Mouse (Mus musculus): ENCODE measurements around the gene Olfr49. TPM values are rescaled to one million over a fixed set of nuclear protein-coding genes. Genes with fewer than 3 reads are reported as not detected.
"Not testable (repeated sequence)": the region's sequence is repeated elsewhere in the genome, so short reads cannot be mapped to it uniquely, and the experiment has no call there.

Olfr49 gene
- polyA plus RNA-seq, 1 experiment from 2014 or later: 0.08 TPM

- H3K27me3 ChIP-seq (ENCODE audit: insufficient read depth, poor library complexity, severe bottlenecking): no peaks in the 10 kb centered on the region
- peak overlapping the region; percentile 79 for H3K27ac ChIP-seq
- H3K9me3 ChIP-seq: no peaks in the 10 kb centered on the region
- peaks cover 41% of the 10 kb centered on the region for H3K4me1 ChIP-seq
- WGBS: 62% methylated on average over 20 of the region's 20 CpGs
- H3K4me3 ChIP-seq: no peak overlapping the region
- peaks cover 20% of the 10 kb centered on the region; the same call in 1 of the 2 replicates for H3K36me3 ChIP-seq
- peak; percentile 84 for DNase-seq (ENCODE audit: low spot score)
These were observed 50.3 kb downstream of the Olfr49 start for GRCm38 (mm10) chr14:54234231-54235040.

GRCm38 (mm10) chr14:54233559-54234143, 51.1 kb downstream of the Olfr49 start:
- 68% methylated on average over 16 of the region's 16 CpGs for WGBS
- no peak overlapping the region for H3K4me3 ChIP-seq

GRCm38 (mm10) chr14:54232811-54233558, 51.8 kb downstream of the Olfr49 start:
- no peak overlapping the region for H3K4me3 ChIP-seq
- H3K27me3 ChIP-seq (ENCODE audit: insufficient read depth, poor library complexity, severe bottlenecking): no peaks in the 10 kb centered on the region
- peak overlapping the region; percentile 79 for H3K27ac ChIP-seq
- H3K4me1 ChIP-seq: peaks cover 55% of the 10 kb centered on the region
- peaks cover 13% of the 10 kb centered on the region; the same call in 1 of the 2 replicates for H3K36me3 ChIP-seq
- DNase-seq (ENCODE audit: low spot score): no peak
- 26% methylated on average over 9 of the region's 9 CpGs for WGBS
- no peaks in the 10 kb centered on the region for H3K9me3 ChIP-seq

More at GRCm38 (mm10) chr14:54233559-54234143, 51.1 kb downstream of the Olfr49 start:
- Histone ChIP-seq H3K36me3 (peaks cover 16% of the 10 kb centered on the region; the same call in 1 of the 2 replicates), H3K27me3 (ENCODE audit: insufficient read depth, poor library complexity, severe bottlenecking) (no peaks in the 10 kb centered on the region), H3K4me1 (peaks cover 48% of the 10 kb centered on the region), H3K9me3 (no peaks in the 10 kb centered on the region), H3K27ac (peak overlapping the region; percentile 79)
- no peak for DNase-seq (ENCODE audit: low spot score)

GRCm38 (mm10) chr14:54232143-54232542, 52.6 kb downstream of the Olfr49 start:
- Histone ChIP-seq H3K36me3 (peaks cover 13% of the 10 kb centered on the region; the same call in 1 of the 2 replicates), H3K27ac (0 out of 2 replicates have a peak overlapping the region, but pooled peaks have one; percentile 42), H3K9me3 (no peaks in the 10 kb centered on the region), H3K4me3 (no peak overlapping the region), H3K4me1 (peaks cover 61% of the 10 kb centered on the region), H3K27me3 (ENCODE audit: insufficient read depth, poor library complexity, severe bottlenecking) (no peaks in the 10 kb centered on the region)
- no peak for DNase-seq (ENCODE audit: low spot score)
- WGBS: 61% methylated on average over 9 of the region's 9 CpGs

- Histone ChIP-seq H3K36me3 (peaks cover 10% of the 10 kb centered on the region; the same call in 1 of the 2 replicates), H3K9me3 (no peaks in the 10 kb centered on the region), H3K4me1 (peaks cover 66% of the 10 kb centered on the region), H3K4me3 (no peak overlapping the region), H3K27ac (peak overlapping the region; percentile 64), H3K27me3 (ENCODE audit: insufficient read depth, poor library complexity, severe bottlenecking) (no peaks in the 10 kb centered on the region)
- DNase-seq (ENCODE audit: low spot score): no peak
- 69% methylated on average over 21 of the region's 21 CpGs for WGBS
These were observed 53.4 kb downstream of the Olfr49 start for GRCm38 (mm10) chr14:54231176-54231956.

- no peak overlapping the region for H3K4me3 ChIP-seq
- 75% methylated on average over 14 of the region's 14 CpGs for WGBS
These were observed 54.0 kb downstream of the Olfr49 start for GRCm38 (mm10) chr14:54230638-54231150.

GRCm38 (mm10) chr14:54229849-54230248, 54.9 kb downstream of the Olfr49 start:
- 66% methylated on average over 3 of the region's 4 CpGs for WGBS
- H3K4me3 ChIP-seq; H3K36me3 ChIP-seq; H3K27ac ChIP-seq; H3K9me3 ChIP-seq; H3K27me3 ChIP-seq (ENCODE audit: insufficient read depth, poor library complexity, severe bottlenecking); DNase-seq (ENCODE audit: low spot score): not testable (repeated sequence)
- peaks cover 72% of the 10 kb centered on the region for H3K4me1 ChIP-seq

More at GRCm38 (mm10) chr14:54230638-54231150, 54.0 kb downstream of the Olfr49 start:
- Histone ChIP-seq H3K9me3 (no peaks in the 10 kb centered on the region), H3K4me1 (peaks cover 67% of the 10 kb centered on the region), H3K36me3 (peaks cover 10% of the 10 kb centered on the region; the same call in 1 of the 2 replicates), H3K27me3 (ENCODE audit: insufficient read depth, poor library complexity, severe bottlenecking) (no peaks in the 10 kb centered on the region), H3K27ac (no peak overlapping the region)
- no peak for DNase-seq (ENCODE audit: low spot score)

- DNase-seq (ENCODE audit: low spot score): no peak
- Histone ChIP-seq H3K36me3 (no peaks in the 10 kb centered on the region), H3K4me3 (peak overlapping the region; percentile 55), H3K27me3 (ENCODE audit: insufficient read depth, poor library complexity, severe bottlenecking) (no peaks in the 10 kb centered on the region), H3K27ac (peak overlapping the region; percentile 67), H3K9me3 (no peaks in the 10 kb centered on the region), H3K4me1 (peaks cover 72% of the 10 kb centered on the region)
- WGBS: 8% methylated on average over 25 of the region's 25 CpGs
These were observed 55.6 kb downstream of the Olfr49 start for GRCm38 (mm10) chr14:54228933-54229713.

- H3K27me3 ChIP-seq (ENCODE audit: insufficient read depth, poor library complexity, severe bottlenecking): no peaks in the 10 kb centered on the region
- H3K4me1 ChIP-seq: peaks cover 66% of the 10 kb centered on the region
- peak overlapping the region; percentile 55 for H3K4me3 ChIP-seq
- H3K27ac ChIP-seq: peak overlapping the region; percentile 83
- WGBS: 13% methylated on average over 7 of the region's 7 CpGs
- no peak for DNase-seq (ENCODE audit: low spot score)
- no peaks in the 10 kb centered on the region for H3K9me3 ChIP-seq
- H3K36me3 ChIP-seq: no peaks in the 10 kb centered on the region
These were observed 56.2 kb downstream of the Olfr49 start for GRCm38 (mm10) chr14:54228501-54228900.
